Mouse (Mus musculus): ENCODE results near the gene Kcnq1.

The Kcnq1 gene

GRCm38 (mm10) chr7:143187181-143187580 is 81.0 kb downstream of the Kcnq1 start:
- peak in 1 of 2 experiments; percentile 7 for DNase-seq

GRCm38 (mm10) chr7:143188589-143188988 is 82.4 kb downstream of the Kcnq1 start:
- DNase-seq = peak in 1 of 2 experiments; percentile 17

- no peak for DNase-seq
Observed at GRCm38 (mm10) chr7:143189965-143190722, 84.0 kb downstream of the Kcnq1 start.

GRCm38 (mm10) chr7:143190911-143191310 is 84.7 kb downstream of the Kcnq1 start:
- no peak for DNase-seq

- DNase-seq = no peak
Observed at GRCm38 (mm10) chr7:143192392-143192791, 86.2 kb downstream of the Kcnq1 start.

GRCm38 (mm10) chr7:143194064-143194463 is 87.9 kb downstream of the Kcnq1 start:
- no peak for DNase-seq

- DNase-seq = peak in 1 of 2 experiments; percentile 24
Observed at GRCm38 (mm10) chr7:143197951-143198440, 91.8 kb downstream of the Kcnq1 start.

- no peak for DNase-seq
Observed at GRCm38 (mm10) chr7:143198443-143198842, 92.3 kb downstream of the Kcnq1 start.

GRCm38 (mm10) chr7:143201255-143201654 is 95.1 kb downstream of the Kcnq1 start:
- DNase-seq = peak in 1 of 2 experiments; percentile 32

- DNase-seq = no peak
Observed at GRCm38 (mm10) chr7:143203897-143204296, 97.7 kb downstream of the Kcnq1 start.

GRCm38 (mm10) chr7:143207044-143207443 is 100.9 kb downstream of the Kcnq1 start:
- peak; percentile 34 to 49 for DNase-seq

- peak in 1 of 2 experiments; percentile 40 for DNase-seq
Observed at GRCm38 (mm10) chr7:143210796-143211195, 104.6 kb downstream of the Kcnq1 start.

- no peak for DNase-seq
Observed at GRCm38 (mm10) chr7:143251206-143251605, 145.0 kb downstream of the Kcnq1 start.

GRCm38 (mm10) chr7:143253126-143253871 is 147.1 kb downstream of the Kcnq1 start:
- no peak for DNase-seq

GRCm38 (mm10) chr7:143254901-143255300 is 148.7 kb downstream of the Kcnq1 start:
- no peak for DNase-seq

GRCm38 (mm10) chr7:143261246-143261645 is 155.1 kb downstream of the Kcnq1 start:
- no peak for DNase-seq

- DNase-seq = no peak
Observed at GRCm38 (mm10) chr7:143263557-143263956, 157.4 kb downstream of the Kcnq1 start.

GRCm38 (mm10) chr7:143263966-143264365 is 157.8 kb downstream of the Kcnq1 start:
- DNase-seq = peak in 1 of 2 experiments; percentile 14

GRCm38 (mm10) chr7:143265386-143265785 is 159.2 kb downstream of the Kcnq1 start:
- DNase-seq = no peak

GRCm38 (mm10) chr7:143265829-143266438 is 159.8 kb downstream of the Kcnq1 start:
- DNase-seq = no peak

GRCm38 (mm10) chr7:143273747-143274146 is 167.6 kb downstream of the Kcnq1 start:
- DNase-seq = no peak

- DNase-seq = no peak
Observed at GRCm38 (mm10) chr7:143275030-143275429, 168.9 kb downstream of the Kcnq1 start.

- DNase-seq = no peak
Observed at GRCm38 (mm10) chr7:143283625-143284024, 177.5 kb downstream of the Kcnq1 start.
